Mouse (Mus musculus): ENCODE measurements at regions not wholly inside any gene's neighbourhood (a gene's known extent, or its start where the extent isn't known, plus 50 kb on each side); places are given as distances from the start of the nearest gene placed in this dataset.
"Not testable (repeated sequence)": the region's sequence is repeated elsewhere in the genome, so short reads cannot be mapped to it uniquely, and the experiment has no call there.

- DNase-seq (ENCODE audit: low spot score) (no peak), ATAC-seq (replicated peaks; ENCODE audit: low FRiP score, low TSS enrichment, low read depth) (no peak)
- Histone ChIP-seq H3K4me2 (ENCODE audit: low read length) (no peak overlapping the region), H3K36me3 (ENCODE audit: control insufficient read depth, insufficient read depth, low read length) (no peaks in the 10 kb centered on the region), H3K4me3 (ENCODE audit: low read depth, low read length) (no peak overlapping the region), H3K9ac (ENCODE audit: low read length) (no peak overlapping the region), H3K9me3 (ENCODE audit: control insufficient read depth, low read length) (no peaks in the 10 kb centered on the region), H3K4me1 (replicated peaks; ENCODE audit: control insufficient read depth, insufficient read depth, low read length) (no peaks in the 10 kb centered on the region), H3K27ac (ENCODE audit: low read depth) (no peak overlapping the region), H3K27me3 (replicated peaks; ENCODE audit: control insufficient read depth, insufficient read depth, low read length) (no peaks in the 10 kb centered on the region)
- 7% methylated on average over 4 of the region's 4 CpGs for WGBS
Observed at GRCm38 (mm10) chr6:31886931-31887330, 163.1 kb upstream of the 1700012A03Rik start.

- ATAC-seq (replicated peaks; ENCODE audit: low FRiP score, low TSS enrichment, low read depth); H3K27me3 ChIP-seq (replicated peaks; ENCODE audit: control insufficient read depth, insufficient read depth, low read length); H3K27ac ChIP-seq (ENCODE audit: low read depth); H3K9ac ChIP-seq (ENCODE audit: low read length); H3K4me2 ChIP-seq (ENCODE audit: low read length); H3K36me3 ChIP-seq (ENCODE audit: control insufficient read depth, insufficient read depth, low read length); H3K4me1 ChIP-seq (replicated peaks; ENCODE audit: control insufficient read depth, insufficient read depth, low read length); H3K4me3 ChIP-seq (ENCODE audit: low read depth, low read length); H3K9me3 ChIP-seq (ENCODE audit: control insufficient read depth, low read length): not testable (repeated sequence)
- 6% methylated on average over 1 of the region's 1 CpGs for WGBS
- DNase-seq (ENCODE audit: low spot score) = peak; percentile 68
Observed at GRCm38 (mm10) chr6:31885196-31885595, 164.8 kb upstream of the 1700012A03Rik start.

- peak; percentile 81 for DNase-seq (ENCODE audit: low spot score)
- no peaks in the 10 kb centered on the region for H3K9me3 ChIP-seq (ENCODE audit: control insufficient read depth, low read length)
- no peaks in the 10 kb centered on the region for H3K27me3 ChIP-seq (replicated peaks; ENCODE audit: control insufficient read depth, insufficient read depth, low read length)
- no peak overlapping the region for H3K27ac ChIP-seq (ENCODE audit: low read depth)
- H3K36me3 ChIP-seq (ENCODE audit: control insufficient read depth, insufficient read depth, low read length) = no peaks in the 10 kb centered on the region
- no peaks in the 10 kb centered on the region for H3K4me1 ChIP-seq (replicated peaks; ENCODE audit: control insufficient read depth, insufficient read depth, low read length)
- H3K9ac ChIP-seq (ENCODE audit: low read length) = no peak overlapping the region
- H3K4me3 ChIP-seq (ENCODE audit: low read depth, low read length) = no peak overlapping the region
- H3K4me2 ChIP-seq (ENCODE audit: low read length) = no peak overlapping the region
- ATAC-seq (replicated peaks; ENCODE audit: low FRiP score, low TSS enrichment, low read depth) = no peak
- WGBS = 1% methylated on average over 2 of the region's 2 CpGs
Observed at GRCm38 (mm10) chr6:31883726-31884125, 166.3 kb upstream of the 1700012A03Rik start.

- Histone ChIP-seq H3K4me3 (ENCODE audit: low read depth, low read length) (no peak overlapping the region), H3K27me3 (replicated peaks; ENCODE audit: control insufficient read depth, insufficient read depth, low read length) (no peaks in the 10 kb centered on the region), H3K27ac (ENCODE audit: low read depth) (no peak overlapping the region), H3K9me3 (ENCODE audit: control insufficient read depth, low read length) (no peaks in the 10 kb centered on the region), H3K4me1 (replicated peaks; ENCODE audit: control insufficient read depth, insufficient read depth, low read length) (no peaks in the 10 kb centered on the region), H3K9ac (ENCODE audit: low read length) (no peak overlapping the region), H3K4me2 (ENCODE audit: low read length) (no peak overlapping the region), H3K36me3 (ENCODE audit: control insufficient read depth, insufficient read depth, low read length) (no peaks in the 10 kb centered on the region)
- 91% methylated on average over 6 of the region's 6 CpGs for WGBS
- no peak for ATAC-seq (replicated peaks; ENCODE audit: low FRiP score, low TSS enrichment, low read depth)
- DNase-seq (ENCODE audit: low spot score) = no peak
Observed at GRCm38 (mm10) chr6:31874616-31875015, 175.4 kb upstream of the 1700012A03Rik start.

- no peak for DNase-seq (ENCODE audit: low spot score)
- no peaks in the 10 kb centered on the region for H3K36me3 ChIP-seq (ENCODE audit: control insufficient read depth, insufficient read depth, low read length)
Observed at GRCm38 (mm10) chr6:31873911-31874310, 176.1 kb upstream of the 1700012A03Rik start.

GRCm38 (mm10) chr6:31871766-31872165 lies 178.3 kb upstream of the 1700012A03Rik start:
- Histone ChIP-seq H3K4me3 (ENCODE audit: low read depth, low read length) (no peak overlapping the region), H3K36me3 (ENCODE audit: control insufficient read depth, insufficient read depth, low read length) (no peaks in the 10 kb centered on the region), H3K9me3 (ENCODE audit: control insufficient read depth, low read length) (no peaks in the 10 kb centered on the region), H3K27ac (ENCODE audit: low read depth) (no peak overlapping the region), H3K4me1 (replicated peaks; ENCODE audit: control insufficient read depth, insufficient read depth, low read length) (no peaks in the 10 kb centered on the region), H3K27me3 (replicated peaks; ENCODE audit: control insufficient read depth, insufficient read depth, low read length) (no peaks in the 10 kb centered on the region), H3K4me2 (ENCODE audit: low read length) (no peak overlapping the region), H3K9ac (ENCODE audit: low read length) (no peak overlapping the region)
- ATAC-seq (replicated peaks; ENCODE audit: low FRiP score, low TSS enrichment, low read depth) (no peak), DNase-seq (ENCODE audit: low spot score) (no peak)
- 87% methylated on average over 3 of the region's 3 CpGs for WGBS

More at GRCm38 (mm10) chr6:31873911-31874310, 176.1 kb upstream of the 1700012A03Rik start:
- Histone ChIP-seq H3K4me3 (ENCODE audit: low read depth, low read length) (no peak overlapping the region), H3K27me3 (replicated peaks; ENCODE audit: control insufficient read depth, insufficient read depth, low read length) (no peaks in the 10 kb centered on the region), H3K4me2 (ENCODE audit: low read length) (no peak overlapping the region), H3K27ac (ENCODE audit: low read depth) (no peak overlapping the region), H3K9ac (ENCODE audit: low read length) (no peak overlapping the region), H3K9me3 (ENCODE audit: control insufficient read depth, low read length) (no peaks in the 10 kb centered on the region), H3K4me1 (replicated peaks; ENCODE audit: control insufficient read depth, insufficient read depth, low read length) (no peaks in the 10 kb centered on the region)
- no peak for ATAC-seq (replicated peaks; ENCODE audit: low FRiP score, low TSS enrichment, low read depth)
- 50% methylated on average over 1 of the region's 1 CpGs for WGBS

GRCm38 (mm10) chr6:31861996-31862395 lies 188.1 kb upstream of the 1700012A03Rik start:
- H3K27ac ChIP-seq (ENCODE audit: low read depth) = no peak overlapping the region
- no peak overlapping the region for H3K9ac ChIP-seq (ENCODE audit: low read length)
- no peak overlapping the region for H3K4me2 ChIP-seq (ENCODE audit: low read length)
- H3K36me3 ChIP-seq (ENCODE audit: control insufficient read depth, insufficient read depth, low read length) = no peaks in the 10 kb centered on the region
- no peaks in the 10 kb centered on the region for H3K27me3 ChIP-seq (replicated peaks; ENCODE audit: control insufficient read depth, insufficient read depth, low read length)
- no peak for ATAC-seq (replicated peaks; ENCODE audit: low FRiP score, low TSS enrichment, low read depth)
- DNase-seq (ENCODE audit: low spot score) = no peak
- H3K4me1 ChIP-seq (replicated peaks; ENCODE audit: control insufficient read depth, insufficient read depth, low read length) = no peaks in the 10 kb centered on the region
- no peaks in the 10 kb centered on the region for H3K9me3 ChIP-seq (ENCODE audit: control insufficient read depth, low read length)
- 27% methylated on average over 7 of the region's 7 CpGs for WGBS
- no peak overlapping the region for H3K4me3 ChIP-seq (ENCODE audit: low read depth, low read length)

- no peak for ATAC-seq (replicated peaks; ENCODE audit: low FRiP score, low TSS enrichment, low read depth)
- WGBS = 88% methylated on average over 3 of the region's 3 CpGs
- Histone ChIP-seq H3K4me1 (replicated peaks; ENCODE audit: control insufficient read depth, insufficient read depth, low read length) (no peaks in the 10 kb centered on the region), H3K4me3 (ENCODE audit: low read depth, low read length) (no peak overlapping the region), H3K4me2 (ENCODE audit: low read length) (no peak overlapping the region), H3K27me3 (replicated peaks; ENCODE audit: control insufficient read depth, insufficient read depth, low read length) (no peaks in the 10 kb centered on the region), H3K9ac (ENCODE audit: low read length) (no peak overlapping the region), H3K9me3 (ENCODE audit: control insufficient read depth, low read length) (no peaks in the 10 kb centered on the region), H3K36me3 (ENCODE audit: control insufficient read depth, insufficient read depth, low read length) (no peaks in the 10 kb centered on the region), H3K27ac (ENCODE audit: low read depth) (no peak overlapping the region)
- no peak for DNase-seq (ENCODE audit: low spot score)
Observed at GRCm38 (mm10) chr6:31859621-31860020, 190.4 kb upstream of the 1700012A03Rik start.

- H3K9ac ChIP-seq (ENCODE audit: low read length) = no peak overlapping the region
- no peaks in the 10 kb centered on the region for H3K27me3 ChIP-seq (replicated peaks; ENCODE audit: control insufficient read depth, insufficient read depth, low read length)
- no peaks in the 10 kb centered on the region for H3K9me3 ChIP-seq (ENCODE audit: control insufficient read depth, low read length)
- no peaks in the 10 kb centered on the region for H3K36me3 ChIP-seq (ENCODE audit: control insufficient read depth, insufficient read depth, low read length)
- H3K27ac ChIP-seq (ENCODE audit: low read depth) = no peak overlapping the region
- H3K4me1 ChIP-seq (replicated peaks; ENCODE audit: control insufficient read depth, insufficient read depth, low read length) = no peaks in the 10 kb centered on the region
- 96% methylated on average over 14 of the region's 16 CpGs for WGBS
- no peak for DNase-seq (ENCODE audit: low spot score)
- ATAC-seq (replicated peaks; ENCODE audit: low FRiP score, low TSS enrichment, low read depth) = no peak
- H3K4me3 ChIP-seq (ENCODE audit: low read depth, low read length) = no peak overlapping the region
- no peak overlapping the region for H3K4me2 ChIP-seq (ENCODE audit: low read length)
Observed at GRCm38 (mm10) chr6:31854261-31854660, 195.8 kb upstream of the 1700012A03Rik start.
